Mouse (Mus musculus): Measurements from ENCODE around the gene Pld6. TPM values are rescaled to one million over a fixed set of nuclear protein-coding genes. Genes with fewer than 3 reads are reported as not detected.

Gene Pld6
- total and polyA plus RNA-seq, 2 experiments from 2014 or later = 10.9 to 24.6 TPM

DNA sequence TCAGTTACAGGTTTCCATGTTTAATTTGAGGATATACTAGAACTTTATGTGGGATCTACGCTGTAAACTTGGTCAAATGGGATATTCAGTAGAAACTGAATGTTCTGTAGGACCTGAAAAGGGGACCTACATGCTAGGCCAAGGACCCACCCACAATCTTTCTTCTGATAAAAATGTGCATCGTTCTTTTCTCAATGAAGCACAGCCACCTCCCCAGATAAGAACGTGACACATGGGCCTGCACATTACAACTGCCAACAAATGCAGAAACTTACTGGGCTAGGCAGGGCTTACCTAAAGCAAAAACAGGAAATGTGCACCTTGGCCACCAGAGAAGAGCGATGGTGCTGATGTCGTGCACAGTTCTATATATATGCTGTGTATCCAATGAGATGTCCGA is 32.9 kb downstream of the Pld6 start:
- no peaks in the 10 kb centered on the region for H3K27me3 ChIP-seq (ENCODE audit: insufficient read depth, low read length)
- DNase-seq (ENCODE audit: low spot score) (no peak), ATAC-seq (no peak)
- 97% methylated on average over 6 of the region's 6 CpGs for WGBS
- H3K4me2 ChIP-seq (ENCODE audit: low read depth, low read length) = no peak overlapping the region
- H3K9me3 ChIP-seq (ENCODE audit: low read length) = no peaks in the 10 kb centered on the region
- H3K4me3 ChIP-seq (ENCODE audit: low read length) = no peak overlapping the region
- H3K27ac ChIP-seq = no peak overlapping the region
- H3K4me1 ChIP-seq (ENCODE audit: insufficient read depth, low read length) = peaks cover 20% of the 10 kb centered on the region
- H3K9ac ChIP-seq (replicated peaks; ENCODE audit: low read length) = no peak overlapping the region
- no peak for TF ChIP-seq CTCF (IDR thresholded peaks at IDR 0.05; ENCODE audit: low read depth)
- H3K36me3 ChIP-seq (ENCODE audit: insufficient read depth, low read length) = peaks cover 61% of the 10 kb centered on the region

DNA sequence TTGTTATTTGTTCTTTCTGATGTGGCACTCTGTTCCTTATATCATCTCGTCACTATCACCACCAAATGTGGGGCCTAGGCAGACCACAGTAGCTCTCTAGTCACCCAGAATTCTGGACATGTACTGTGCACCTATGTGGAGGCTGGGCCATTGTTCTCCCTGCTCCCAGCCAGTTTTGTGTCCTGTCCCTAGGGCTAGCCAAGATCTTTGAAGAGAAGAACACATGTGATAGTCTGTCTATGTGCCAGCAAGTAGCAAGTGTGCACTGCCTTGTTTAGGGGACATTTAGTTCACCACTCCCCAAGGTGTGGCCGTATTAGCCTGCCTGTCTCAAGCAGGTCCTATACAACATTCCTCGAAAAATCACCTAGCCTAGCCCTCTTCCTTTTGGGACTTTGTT is 38.4 kb downstream of the Pld6 start:
- no peaks in the 10 kb centered on the region for H3K9me3 ChIP-seq (ENCODE audit: low read length)
- TF ChIP-seq CTCF (IDR thresholded peaks at IDR 0.05; ENCODE audit: low read depth) = no peak
- DNase-seq (ENCODE audit: low spot score) (no peak), ATAC-seq (no peak)
- peaks cover 40% of the 10 kb centered on the region for H3K36me3 ChIP-seq (ENCODE audit: insufficient read depth, low read length)
- H3K27me3 ChIP-seq (ENCODE audit: insufficient read depth, low read length) = no peaks in the 10 kb centered on the region
- H3K4me2 ChIP-seq (ENCODE audit: low read depth, low read length) = no peak overlapping the region
- no peak overlapping the region for H3K4me3 ChIP-seq (ENCODE audit: low read length)
- 92% methylated on average over 3 of the region's 3 CpGs for WGBS
- no peak overlapping the region for H3K27ac ChIP-seq
- no peaks in the 10 kb centered on the region for H3K4me1 ChIP-seq (ENCODE audit: insufficient read depth, low read length)
- no peak overlapping the region for H3K9ac ChIP-seq (replicated peaks; ENCODE audit: low read length)

DNA sequence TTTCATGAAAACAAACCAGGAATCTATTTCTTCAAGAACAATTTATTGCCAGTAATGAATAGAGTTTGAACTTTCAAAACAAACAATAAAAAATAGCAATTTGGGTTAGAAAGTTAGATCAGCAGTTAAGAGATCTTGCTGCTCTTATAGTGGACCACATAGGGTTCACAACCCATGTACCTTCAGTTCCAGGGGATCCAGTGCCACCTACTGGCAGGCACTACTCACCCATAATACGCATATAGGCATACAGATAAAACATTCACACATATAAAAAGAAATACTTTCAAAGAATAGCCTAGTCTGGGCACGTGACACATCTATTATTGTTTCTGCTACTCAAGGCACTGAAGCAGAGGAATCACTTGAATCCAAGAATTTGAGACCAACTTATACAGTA is 40.8 kb downstream of the Pld6 start:
- Histone ChIP-seq H3K27ac (no peak overlapping the region), H3K4me1 (ENCODE audit: insufficient read depth, low read length) (no peaks in the 10 kb centered on the region), H3K36me3 (ENCODE audit: insufficient read depth, low read length) (peaks cover 44% of the 10 kb centered on the region), H3K9me3 (ENCODE audit: low read length) (no peaks in the 10 kb centered on the region), H3K4me2 (ENCODE audit: low read depth, low read length) (no peak overlapping the region), H3K27me3 (ENCODE audit: insufficient read depth, low read length) (no peaks in the 10 kb centered on the region), H3K4me3 (ENCODE audit: low read length) (no peak overlapping the region), H3K9ac (replicated peaks; ENCODE audit: low read length) (no peak overlapping the region)
- WGBS = 74% methylated on average over 2 of the region's 2 CpGs
- DNase-seq (ENCODE audit: low spot score) (peak; percentile 67), ATAC-seq (no peak)
- peak; percentile 80 for TF ChIP-seq CTCF (IDR thresholded peaks at IDR 0.05; ENCODE audit: low read depth)

DNA sequence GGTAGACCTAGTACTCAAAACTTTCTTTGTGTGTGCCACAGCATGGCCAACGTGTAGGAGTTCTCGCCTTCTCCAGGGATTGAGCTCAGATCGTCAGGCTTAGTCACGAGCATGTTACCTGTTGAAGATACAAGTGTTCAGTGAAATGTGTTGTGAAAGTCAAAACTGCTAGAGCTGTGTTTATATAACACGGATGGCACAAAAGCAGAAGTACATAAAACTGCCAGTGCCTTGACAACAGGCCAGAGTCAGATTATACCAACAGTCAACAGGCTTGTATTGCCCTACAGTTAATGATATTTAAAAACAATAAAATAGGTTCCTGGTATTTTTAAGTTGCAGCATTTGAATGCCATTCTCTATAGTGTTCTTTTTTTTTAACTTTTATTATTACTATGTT is 41.6 kb downstream of the Pld6 start:
- TF ChIP-seq CTCF (IDR thresholded peaks at IDR 0.05; ENCODE audit: low read depth) = no peak
- WGBS = 88% methylated on average over 5 of the region's 5 CpGs
- peaks cover 52% of the 10 kb centered on the region for H3K36me3 ChIP-seq (ENCODE audit: insufficient read depth, low read length)
- no peaks in the 10 kb centered on the region for H3K4me1 ChIP-seq (ENCODE audit: insufficient read depth, low read length)
- H3K9me3 ChIP-seq (ENCODE audit: low read length) = no peaks in the 10 kb centered on the region
- no peak overlapping the region for H3K4me2 ChIP-seq (ENCODE audit: low read depth, low read length)
- no peaks in the 10 kb centered on the region for H3K27me3 ChIP-seq (ENCODE audit: insufficient read depth, low read length)
- no peak overlapping the region for H3K9ac ChIP-seq (replicated peaks; ENCODE audit: low read length)
- ATAC-seq (no peak), DNase-seq (ENCODE audit: low spot score) (no peak)
- no peak overlapping the region for H3K4me3 ChIP-seq (ENCODE audit: low read length)
- no peak overlapping the region for H3K27ac ChIP-seq

DNA sequence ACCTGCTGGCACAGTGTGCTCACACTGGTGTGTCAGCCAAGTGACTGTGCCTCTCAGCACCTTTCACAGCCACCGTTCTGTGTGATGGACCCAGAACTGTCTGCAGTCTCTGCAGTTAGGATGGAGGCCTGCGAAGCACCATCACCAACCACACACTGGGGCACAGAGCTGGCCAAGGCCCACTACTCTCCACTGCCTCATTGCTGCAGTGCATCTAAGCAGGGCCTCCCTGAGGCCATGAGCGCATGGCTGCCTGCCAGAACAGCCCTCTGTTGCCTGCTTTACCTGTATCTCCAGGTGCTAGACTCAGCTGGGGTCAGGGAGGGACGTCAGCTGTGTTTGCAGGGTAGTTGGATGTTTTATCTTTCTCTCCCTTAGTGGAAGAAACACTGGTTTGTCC is 43.1 kb downstream of the Pld6 start:
- H3K9ac ChIP-seq (replicated peaks; ENCODE audit: low read length) = no peak overlapping the region
- no peak for ATAC-seq
- TF ChIP-seq CTCF (IDR thresholded peaks at IDR 0.05; ENCODE audit: low read depth) = no peak
- H3K4me1 ChIP-seq (ENCODE audit: insufficient read depth, low read length) = no peaks in the 10 kb centered on the region
- H3K36me3 ChIP-seq (ENCODE audit: insufficient read depth, low read length) = peaks cover 59% of the 10 kb centered on the region
- no peak for DNase-seq (ENCODE audit: low spot score)
- H3K27ac ChIP-seq = no peak overlapping the region
- H3K4me3 ChIP-seq (ENCODE audit: low read length) = no peak overlapping the region
- no peak overlapping the region for H3K4me2 ChIP-seq (ENCODE audit: low read depth, low read length)
- H3K9me3 ChIP-seq (ENCODE audit: low read length) = no peaks in the 10 kb centered on the region
- 92% methylated on average over 4 of the region's 4 CpGs for WGBS
- H3K27me3 ChIP-seq (ENCODE audit: insufficient read depth, low read length) = no peaks in the 10 kb centered on the region

DNA sequence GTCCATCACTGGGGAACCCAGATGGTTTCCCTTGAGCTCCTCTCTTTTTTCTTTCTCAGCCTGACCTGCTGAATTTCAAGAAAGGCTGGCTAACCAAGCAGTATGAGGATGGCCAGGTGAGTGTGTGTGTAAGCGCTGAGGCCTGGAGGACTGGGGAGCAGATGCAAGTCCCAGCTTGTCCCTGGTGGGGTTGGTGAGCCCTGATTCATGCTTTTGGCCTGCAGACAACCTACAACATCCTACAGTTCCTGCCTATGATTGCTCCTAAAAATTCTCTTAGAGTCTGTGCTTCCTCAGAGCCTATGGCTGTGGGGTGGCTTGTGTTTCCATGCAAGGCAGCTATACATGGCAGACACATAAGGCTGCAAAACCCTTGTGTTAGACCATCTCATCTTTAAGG is 43.7 kb downstream of the Pld6 start:
- 100% methylated on average over 1 of the region's 1 CpGs for WGBS
- no peak for TF ChIP-seq CTCF (IDR thresholded peaks at IDR 0.05; ENCODE audit: low read depth)
- no peak for DNase-seq (ENCODE audit: low spot score)
- Histone ChIP-seq H3K4me1 (ENCODE audit: insufficient read depth, low read length) (no peaks in the 10 kb centered on the region), H3K4me3 (ENCODE audit: low read length) (no peak overlapping the region), H3K36me3 (ENCODE audit: insufficient read depth, low read length) (peaks cover 62% of the 10 kb centered on the region), H3K4me2 (ENCODE audit: low read depth, low read length) (no peak overlapping the region), H3K27me3 (ENCODE audit: insufficient read depth, low read length) (no peaks in the 10 kb centered on the region), H3K27ac (no peak overlapping the region), H3K9me3 (ENCODE audit: low read length) (no peaks in the 10 kb centered on the region), H3K9ac (replicated peaks; ENCODE audit: low read length) (no peak overlapping the region)
- ATAC-seq = no peak

DNA sequence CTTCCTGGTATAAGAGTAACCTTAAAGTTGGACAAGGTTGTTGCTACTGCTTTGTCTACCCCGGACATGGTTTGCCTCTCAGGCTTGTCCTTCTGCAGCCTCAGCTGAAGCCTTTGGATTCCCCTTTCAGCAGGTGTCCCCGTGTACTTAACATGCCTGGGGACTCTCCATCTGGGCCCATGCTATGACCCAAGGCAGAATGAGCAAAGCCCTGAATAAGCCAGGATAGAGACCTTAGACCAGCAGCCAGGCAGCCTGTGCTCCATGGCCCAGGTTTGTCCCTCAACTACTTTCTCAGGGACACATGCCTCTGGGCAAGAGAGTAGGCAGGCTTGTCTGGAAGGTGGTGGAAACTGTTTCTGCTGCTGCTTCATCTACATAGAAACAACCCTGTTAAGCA is 44.1 kb downstream of the Pld6 start:
- ATAC-seq (no peak), DNase-seq (ENCODE audit: low spot score) (no peak)
- no peak for TF ChIP-seq CTCF (IDR thresholded peaks at IDR 0.05; ENCODE audit: low read depth)
- no peak overlapping the region for H3K4me2 ChIP-seq (ENCODE audit: low read depth, low read length)
- H3K27me3 ChIP-seq (ENCODE audit: insufficient read depth, low read length) = no peaks in the 10 kb centered on the region
- 96% methylated on average over 2 of the region's 2 CpGs for WGBS
- H3K9ac ChIP-seq (replicated peaks; ENCODE audit: low read length) = no peak overlapping the region
- no peaks in the 10 kb centered on the region for H3K4me1 ChIP-seq (ENCODE audit: insufficient read depth, low read length)
- no peak overlapping the region for H3K4me3 ChIP-seq (ENCODE audit: low read length)
- H3K9me3 ChIP-seq (ENCODE audit: low read length) = no peaks in the 10 kb centered on the region
- peaks cover 64% of the 10 kb centered on the region for H3K36me3 ChIP-seq (ENCODE audit: insufficient read depth, low read length)
- H3K27ac ChIP-seq = no peak overlapping the region

All from hindbrain, postnatal 0 days (tissue).